Mouse (Mus musculus) neural tube, embryonic 13.5 days (tissue): ENCODE data around the gene Pole. TPM values are rescaled to one million over a fixed set of nuclear protein-coding genes. Genes with fewer than 3 reads are reported as not detected.

Source experiments
- ATAC-seq: fragments of 200-750 bp; cut with Nextera tagmentation; 2 replicates; pipeline ENCODE4 v1.8.0; 2017; ENCODE audit warnings: low read depth, mild to moderate bottlenecking, moderate TSS enrichment, moderate library complexity
- H3K27ac ChIP-seq: fragments of 300-500 bp; sonication (generic); replicated peaks from 2 replicates; pipeline ENCODE4 v1.5.1; 2015; ENCODE audit warnings: moderate library complexity, mild to moderate bottlenecking, inconsistent platforms
- H3K27me3 ChIP-seq: fragments of 300-500 bp; sonication (generic); 2 replicates; pipeline ENCODE4 v1.6.1; 2015; ENCODE audit warnings: mild to moderate bottlenecking, inconsistent platforms
- H3K36me3 ChIP-seq: fragments of 300-500 bp; sonication (generic); 2 replicates; pipeline ENCODE4 v1.6.1; 2015; ENCODE audit warnings: mild to moderate bottlenecking, inconsistent platforms
- H3K4me1 ChIP-seq: fragments of 300-500 bp; sonication (generic); replicated peaks from 2 replicates; pipeline ENCODE4 v1.6.1; 2015; ENCODE audit warnings: inconsistent platforms
- H3K4me2 ChIP-seq: fragments of 300-500 bp; sonication (generic); 2 replicates; pipeline ENCODE4 v1.6.1; 2015; ENCODE audit warnings: inconsistent platforms, mild to moderate bottlenecking, moderate library complexity
- H3K4me3 ChIP-seq: fragments of 300-500 bp; sonication (generic); 2 replicates; pipeline ENCODE4 v1.5.1; 2015; ENCODE audit warnings: mild to moderate bottlenecking, inconsistent platforms
- H3K9ac ChIP-seq: fragments of 300-500 bp; sonication (generic); 2 replicates; pipeline ENCODE4 v1.6.1; 2015; ENCODE audit warnings: moderate library complexity, mild to moderate bottlenecking, inconsistent platforms
- H3K9me3 ChIP-seq: fragments of 300-500 bp; sonication (generic); 2 replicates; pipeline ENCODE4 v1.6.1; 2016; ENCODE audit warnings: inconsistent platforms
- WGBS: fragments of 180-500 bp; shearing (Covaris S2); methylation state at CpG from one replicate; pipeline ENCODE4 v1.1.7; 2015; 5-methylcytosine and 5-hydroxymethylcytosine counted together
- polyA plus RNA-seq: library from polyadenylated mRNA; unstranded; fragments of >200 nt; fragmentation: Nextera tagmentation; extraction: Ambion mirVana; gene quantifications from 2 replicates; pipeline ENCODE4 v1.2.1, GENCODE M21; 2015

The Pole gene
- polyA plus RNA-seq, result 6.1 and 8.1 TPM in 2 replicates

DNA sequence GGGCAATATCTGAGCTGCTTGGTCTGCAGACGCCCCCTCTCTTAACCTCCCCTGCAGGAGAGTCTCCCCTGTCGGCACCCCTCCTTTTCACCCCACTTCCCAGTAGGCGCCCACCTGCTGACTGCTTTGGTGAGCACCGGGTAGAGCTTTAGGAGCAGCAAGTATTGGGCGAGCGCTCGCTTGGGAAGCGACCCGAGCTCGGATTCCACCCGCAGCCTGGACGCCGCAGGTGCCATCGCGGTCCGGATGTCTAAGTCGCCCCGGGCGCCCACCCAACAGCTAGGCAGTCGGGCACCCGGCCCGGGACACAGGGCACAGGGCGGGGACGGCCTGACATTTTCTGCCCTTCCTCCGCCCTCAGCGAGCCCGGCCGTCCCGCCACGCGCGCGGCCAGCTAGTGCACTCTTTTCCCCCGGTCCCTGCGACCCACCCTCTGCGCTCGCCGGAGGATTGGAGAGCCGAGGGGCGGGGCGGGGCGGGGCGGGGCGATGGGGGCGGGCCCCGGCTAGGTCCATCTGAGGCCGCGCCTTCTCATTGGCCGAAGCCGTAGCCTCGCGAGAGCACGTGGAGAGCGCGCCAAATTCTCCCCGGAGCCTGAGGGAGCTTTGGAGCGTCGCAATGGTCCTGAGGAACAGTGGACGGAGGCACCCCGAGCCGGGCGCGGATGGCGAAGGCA lies at the start of gene Pole, which contains the start of gene Pxmp2:
Pole (plus strand) TSS at position 537 of the 676 bp plus-strand sequence.
Pxmp2 (minus strand) TSS at position 417 of the 676 bp plus-strand sequence.
- Histone ChIP-seq H3K4me2 (peak within 1 kb of the TSS; percentile 94), H3K27ac (no peak within 1 kb of the TSS)
- under 1% methylated on average over 58 of the region's 64 CpGs for WGBS

GRCm38 (mm10) chr5:110244091-110244490 lies 42.0 kb upstream of the Pole start:
- no peak overlapping the region for H3K9ac ChIP-seq
- H3K4me2 ChIP-seq, result no peak overlapping the region
- no peak for ATAC-seq
- no peaks in the 10 kb centered on the region for H3K27me3 ChIP-seq
- H3K4me3 ChIP-seq, result no peak overlapping the region
- no peaks in the 10 kb centered on the region for H3K4me1 ChIP-seq
- peaks cover 93% of the 10 kb centered on the region for H3K36me3 ChIP-seq
- H3K27ac ChIP-seq, result no peak overlapping the region
- 92% methylated on average over 2 of the region's 2 CpGs for WGBS
- no peaks in the 10 kb centered on the region for H3K9me3 ChIP-seq

More for the DNA sequence above, at the start of gene Pole, which contains the start of gene Pxmp2:
- Histone ChIP-seq H3K36me3 (0 out of 2 replicates have a peak, but pooled peaks cover 8% of the 10 kb centered on the region), H3K4me3 (peak within 1 kb of the TSS; percentile 76), H3K9ac (peak within 1 kb of the TSS; percentile 82), H3K4me1 (peaks cover 17% of the 10 kb centered on the region), H3K27me3 (peaks cover 20% of the 10 kb centered on the region), H3K9me3 (no peaks in the 10 kb centered on the region)
- ATAC-seq, result peak; percentile 98

DNA sequence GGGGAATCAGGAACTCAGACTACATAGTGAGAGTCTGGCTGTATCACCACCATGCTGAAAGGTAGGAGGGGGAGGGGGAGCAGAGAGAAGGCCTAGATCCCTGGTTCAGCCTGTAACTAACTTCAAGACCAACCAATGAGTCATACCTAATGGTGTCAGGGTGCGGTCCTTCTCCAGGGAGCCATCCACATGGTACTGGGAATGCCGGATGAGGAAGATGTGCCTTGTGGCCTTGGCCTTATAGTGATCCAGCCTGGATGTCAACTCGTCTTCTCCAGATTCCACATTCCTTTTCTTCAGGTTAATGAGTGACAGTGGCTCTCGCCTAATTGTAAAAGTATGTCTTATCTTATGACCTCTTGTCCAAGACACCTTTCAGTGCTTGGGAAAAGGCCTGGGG lies 19.2 kb upstream of the Pole start:
- Histone ChIP-seq H3K9me3 (no peaks in the 10 kb centered on the region), H3K36me3 (peaks cover 45% of the 10 kb centered on the region), H3K4me2 (no peak overlapping the region), H3K27me3 (no peaks in the 10 kb centered on the region), H3K9ac (no peak overlapping the region), H3K27ac (no peak overlapping the region), H3K4me1 (peaks cover 11% of the 10 kb centered on the region), H3K4me3 (no peak overlapping the region)
- ATAC-seq, result no peak
- 95% methylated on average over 4 of the region's 4 CpGs for WGBS

DNA sequence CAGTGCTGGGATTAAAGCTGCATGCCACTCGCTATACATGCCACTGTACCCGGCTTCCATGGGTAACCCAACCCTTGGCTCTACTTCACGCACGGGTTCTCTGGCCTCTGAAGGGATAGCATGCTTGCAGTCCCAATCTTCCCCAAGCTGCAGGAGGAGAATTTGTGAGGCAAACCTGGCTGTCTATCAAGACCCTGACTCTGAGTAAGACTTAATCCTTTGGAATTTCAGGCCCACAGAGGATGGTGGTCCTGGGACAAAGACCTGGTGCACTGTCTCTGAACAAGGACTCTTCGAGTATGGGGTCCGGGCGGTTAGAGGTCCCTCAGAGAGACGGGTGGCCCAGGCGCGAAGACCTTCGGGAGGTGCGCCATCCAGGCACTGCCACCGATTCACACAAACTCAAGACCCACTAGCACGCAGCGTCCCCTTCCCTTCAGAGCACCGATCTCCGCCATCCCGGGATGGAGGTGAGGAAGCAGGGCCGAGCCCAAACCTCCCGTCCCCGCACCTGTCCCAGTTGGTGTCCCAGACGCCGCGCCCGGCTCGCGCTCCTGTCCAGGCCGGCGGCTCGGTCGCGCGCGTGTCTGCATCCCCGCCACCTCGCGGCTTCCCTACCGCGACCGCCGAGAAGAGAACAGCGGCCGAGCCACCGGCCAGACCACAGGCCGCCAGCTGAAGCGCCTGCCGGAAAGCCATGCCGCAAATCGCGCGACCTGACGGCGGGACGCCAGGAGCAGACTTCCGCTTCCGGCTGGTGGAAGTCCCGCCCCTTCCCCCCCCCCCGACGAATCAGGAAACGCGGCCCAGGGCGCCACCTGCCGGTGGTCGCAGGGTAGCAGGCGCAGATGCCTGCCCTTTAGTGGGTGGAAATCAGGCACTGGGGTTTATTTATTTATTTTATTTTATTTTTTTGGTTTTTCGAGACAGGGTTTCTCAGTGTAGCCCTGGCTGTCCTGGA lies 16.7 kb upstream of the Pole start, which contains the start of gene Pgam5:
Pgam5 (minus strand) TSS at position 773 of the 961 bp plus-strand sequence.
- Histone ChIP-seq H3K36me3 (peaks cover 32% of the 10 kb centered on the region), H3K4me1 (peaks cover 11% of the 10 kb centered on the region), H3K4me3 (peak within 1 kb of the TSS; percentile 69), H3K27ac (peak within 1 kb of the TSS; percentile 50), H3K27me3 (no peaks in the 10 kb centered on the region), H3K4me2 (peak within 1 kb of the TSS; percentile 96), H3K9ac (peak within 1 kb of the TSS; percentile 89), H3K9me3 (no peaks in the 10 kb centered on the region)
- peak; percentile 90 for ATAC-seq
- WGBS, result under 1% methylated on average over 61 of the region's 66 CpGs

DNA sequence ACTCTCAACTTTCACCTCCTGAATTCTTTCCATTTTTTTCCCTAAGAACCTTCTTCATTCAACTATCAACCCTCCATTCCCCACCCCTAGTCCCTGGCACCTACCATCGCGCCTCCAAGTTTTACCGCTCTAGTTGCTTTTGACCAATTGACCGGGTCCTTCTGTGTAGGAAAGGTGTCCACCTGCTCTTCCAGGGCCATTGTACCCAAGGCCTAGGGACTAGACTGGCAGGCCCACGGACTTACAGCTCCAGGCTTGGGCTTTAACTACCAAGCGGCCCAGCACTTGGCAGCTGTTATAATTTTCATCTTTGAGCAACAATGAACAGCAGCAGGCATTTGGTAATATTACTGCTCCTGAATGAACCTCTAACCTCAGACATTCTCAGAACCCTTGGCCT lies 15.9 kb upstream of the Pole start:
- Histone ChIP-seq H3K4me3 (no peak overlapping the region), H3K36me3 (peaks cover 23% of the 10 kb centered on the region), H3K9me3 (no peaks in the 10 kb centered on the region), H3K9ac (no peak overlapping the region), H3K4me1 (peaks cover 11% of the 10 kb centered on the region), H3K4me2 (0 out of 2 replicates have a peak overlapping the region, but pooled peaks have one; percentile 14), H3K27ac (no peak overlapping the region), H3K27me3 (no peaks in the 10 kb centered on the region)
- WGBS, result 93% methylated on average over 6 of the region's 6 CpGs
- ATAC-seq, result 0 out of 2 replicates have a peak, but pooled peaks have one; percentile 10

- H3K4me3 ChIP-seq, result no peak overlapping the region
- no peak overlapping the region for H3K9ac ChIP-seq
- no peaks in the 10 kb centered on the region for H3K27me3 ChIP-seq
- H3K36me3 ChIP-seq, result no peaks in the 10 kb centered on the region
- no peak for ATAC-seq
- H3K9me3 ChIP-seq, result no peaks in the 10 kb centered on the region
- H3K4me1 ChIP-seq, result peaks cover under 1% of the 10 kb centered on the region
- WGBS, result 86% methylated on average over 4 of the region's 4 CpGs
- H3K4me2 ChIP-seq, result no peak overlapping the region
- no peak overlapping the region for H3K27ac ChIP-seq
Measured at GRCm38 (mm10) chr5:110274147-110274546, 12.0 kb upstream of the Pole start.

DNA sequence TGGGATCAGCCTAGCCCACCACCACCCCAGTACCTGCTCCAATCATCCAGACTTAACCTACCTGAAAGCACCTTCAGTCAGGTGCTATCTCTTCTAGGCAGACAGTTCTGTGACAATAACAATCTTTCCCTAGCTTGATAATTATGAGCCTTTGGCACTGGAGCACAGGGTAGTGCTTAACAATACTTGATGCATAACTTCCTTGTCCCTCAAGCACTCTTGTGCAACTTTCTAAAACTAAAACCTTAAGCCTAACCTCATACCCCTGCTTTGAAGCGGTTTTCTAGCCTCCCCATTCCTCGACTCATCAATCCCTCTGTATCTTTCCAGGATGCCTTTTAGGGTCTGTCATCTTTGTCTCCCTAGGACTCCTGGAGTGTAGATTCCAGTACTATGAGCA lies 11.3 kb upstream of the Pole start:
- H3K4me3 ChIP-seq, result no peak overlapping the region
- no peak overlapping the region for H3K27ac ChIP-seq
- no peaks in the 10 kb centered on the region for H3K36me3 ChIP-seq
- no peak for ATAC-seq
- no peak overlapping the region for H3K9ac ChIP-seq
- 59% methylated on average over 2 of the region's 2 CpGs for WGBS
- H3K4me1 ChIP-seq, result no peaks in the 10 kb centered on the region
- H3K9me3 ChIP-seq, result no peaks in the 10 kb centered on the region
- H3K4me2 ChIP-seq, result no peak overlapping the region
- no peaks in the 10 kb centered on the region for H3K27me3 ChIP-seq

DNA sequence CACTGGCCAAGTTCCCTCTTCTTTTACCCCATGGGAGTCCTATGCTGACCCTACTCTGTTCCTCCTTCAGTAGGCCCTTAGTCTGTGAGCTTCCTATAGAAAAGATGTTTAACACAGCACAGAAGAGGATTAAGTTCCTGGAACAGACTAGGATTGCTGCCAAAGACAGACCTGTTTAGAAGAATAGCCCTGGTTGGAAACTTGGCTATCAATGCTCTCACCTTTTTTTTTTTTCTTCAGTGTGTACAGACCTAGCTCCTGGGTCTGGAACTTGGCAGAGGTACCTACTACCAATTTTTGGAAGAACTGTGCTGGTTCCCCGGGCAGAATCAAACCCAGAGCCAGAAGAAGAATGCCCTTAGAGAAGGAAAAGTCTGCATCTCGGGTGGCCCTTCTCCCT lies 9.7 kb upstream of the Pole start:
- WGBS, result 74% methylated on average over 2 of the region's 2 CpGs
- no peaks in the 10 kb centered on the region for H3K9me3 ChIP-seq
- H3K27ac ChIP-seq, result no peak overlapping the region
- no peak for ATAC-seq
- no peak overlapping the region for H3K4me3 ChIP-seq
- no peaks in the 10 kb centered on the region for H3K36me3 ChIP-seq
- H3K9ac ChIP-seq, result no peak overlapping the region
- no peaks in the 10 kb centered on the region for H3K27me3 ChIP-seq
- no peaks in the 10 kb centered on the region for H3K4me1 ChIP-seq
- no peak overlapping the region for H3K4me2 ChIP-seq

GRCm38 (mm10) chr5:110276910-110277309 lies 9.2 kb upstream of the Pole start:
- no peak overlapping the region for H3K4me2 ChIP-seq
- H3K9me3 ChIP-seq, result no peaks in the 10 kb centered on the region
- no peak for ATAC-seq
- 92% methylated on average over 1 of the region's 1 CpGs for WGBS
- H3K9ac ChIP-seq, result no peak overlapping the region
- no peak overlapping the region for H3K27ac ChIP-seq
- no peaks in the 10 kb centered on the region for H3K4me1 ChIP-seq
- H3K27me3 ChIP-seq, result no peaks in the 10 kb centered on the region
- no peaks in the 10 kb centered on the region for H3K36me3 ChIP-seq
- no peak overlapping the region for H3K4me3 ChIP-seq

DNA sequence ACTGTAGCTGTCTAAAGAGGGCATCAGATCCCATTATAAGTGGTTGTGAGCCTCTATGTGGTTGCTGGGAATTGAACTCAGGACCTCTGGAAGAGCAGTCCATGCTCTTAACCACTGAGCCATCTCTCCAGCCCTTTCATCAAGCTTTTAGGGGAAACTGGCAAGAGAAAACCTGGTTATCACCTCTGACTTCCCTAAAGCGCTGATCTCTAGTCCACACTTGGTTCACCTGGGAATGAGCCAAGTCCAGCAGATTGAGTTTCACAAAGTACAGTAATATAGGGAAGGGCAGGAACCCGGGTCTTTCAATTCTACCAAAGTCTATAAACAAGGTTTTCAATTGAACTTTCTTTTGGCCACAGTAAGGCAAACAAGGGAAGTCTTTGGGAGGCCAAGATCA lies 4.1 kb upstream of the Pole start:
- H3K4me3 ChIP-seq, result no peak overlapping the region
- H3K4me2 ChIP-seq, result no peak overlapping the region
- H3K4me1 ChIP-seq, result peaks cover 12% of the 10 kb centered on the region
- WGBS, result 81% methylated on average over 2 of the region's 2 CpGs
- no peaks in the 10 kb centered on the region for H3K36me3 ChIP-seq
- H3K27me3 ChIP-seq, result peaks cover 20% of the 10 kb centered on the region
- H3K9ac ChIP-seq, result no peak overlapping the region
- H3K27ac ChIP-seq, result no peak overlapping the region
- no peaks in the 10 kb centered on the region for H3K9me3 ChIP-seq
- ATAC-seq, result no peak

- Histone ChIP-seq H3K27me3 (peaks cover 20% of the 10 kb centered on the region), H3K4me1 (peaks cover 17% of the 10 kb centered on the region), H3K27ac (no peak overlapping the region), H3K4me3 (no peak overlapping the region), H3K4me2 (no peak overlapping the region), H3K9ac (no peak overlapping the region), H3K9me3 (no peaks in the 10 kb centered on the region), H3K36me3 (0 out of 2 replicates have a peak, but pooled peaks cover under 1% of the 10 kb centered on the region)
- no peak for ATAC-seq
- 16% methylated on average over 4 of the region's 4 CpGs for WGBS
Measured at GRCm38 (mm10) chr5:110284536-110284935, 1.6 kb upstream of the Pole start.

DNA sequence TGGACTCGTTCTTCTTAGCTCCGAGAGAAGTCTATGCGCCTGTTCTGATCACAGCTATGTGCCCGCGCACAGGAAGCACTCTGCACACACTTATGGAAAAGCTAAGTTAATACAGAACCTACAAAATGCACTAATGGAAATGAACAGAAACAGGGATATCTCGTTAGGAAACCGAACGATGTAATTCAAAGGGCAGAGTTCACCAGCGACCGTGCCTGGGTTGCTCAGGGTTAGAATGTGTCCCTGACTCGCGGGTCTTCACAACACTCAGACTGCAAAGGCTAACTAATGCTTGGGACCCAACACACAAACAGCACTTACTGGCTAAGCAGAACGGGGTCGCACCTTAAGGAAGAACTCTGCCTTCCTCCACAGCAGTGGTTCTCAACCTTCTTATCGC lies 950 bp upstream of the Pole start:
- peak overlapping the region; percentile 94 for H3K4me2 ChIP-seq
- peak overlapping the region; percentile 76 for H3K4me3 ChIP-seq
- 0 out of 2 replicates have a peak, but pooled peaks have one; percentile 20 for ATAC-seq
- 11% methylated on average over 15 of the region's 15 CpGs for WGBS
- H3K36me3 ChIP-seq, result 0 out of 2 replicates have a peak, but pooled peaks cover 6% of the 10 kb centered on the region
- H3K27ac ChIP-seq, result no peak overlapping the region
- no peaks in the 10 kb centered on the region for H3K9me3 ChIP-seq
- H3K27me3 ChIP-seq, result peaks cover 20% of the 10 kb centered on the region
- H3K9ac ChIP-seq, result 0 out of 2 replicates have a peak overlapping the region, but pooled peaks have one; percentile 82
- H3K4me1 ChIP-seq, result peaks cover 17% of the 10 kb centered on the region
